Mouse (Mus musculus): ENCODE data around the gene Ppp3r1. TPM values are rescaled to one million over a fixed set of nuclear protein-coding genes. Genes with fewer than 3 reads are reported as not detected.

The Ppp3r1 gene
- 50.3 and 52.0 TPM in 2 replicates for polyA plus RNA-seq (2016; fragmentation: Nextera tagmentation; extraction: Ambion mirVana)

GRCm38 (mm10) chr11:17158858-17159737 lies at the start of gene Ppp3r1:
Gene Ppp3r1 (plus strand): TSS chr11:17159263.
- H3K4me2 ChIP-seq: peak within 1 kb of the TSS; percentile 88
- peak within 1 kb of the TSS; percentile 95 for H3K27ac ChIP-seq
- peaks cover 41% of the 10 kb centered on the region for H3K4me1 ChIP-seq
- peak; percentile 97 for ATAC-seq
- peak within 1 kb of the TSS; percentile 98 for H3K9ac ChIP-seq
- H3K4me3 ChIP-seq: peak within 1 kb of the TSS; percentile 97
- H3K27me3 ChIP-seq (replicated peaks): no peaks in the 10 kb centered on the region
- WGBS (ENCODE audit: insufficient replicate concordance): under 1% methylated on average over 81 of the region's 89 CpGs
- no peaks in the 10 kb centered on the region for H3K9me3 ChIP-seq (replicated peaks)
- no peaks in the 10 kb centered on the region for H3K36me3 ChIP-seq

GRCm38 (mm10) chr11:17112419-17113090 lies 46.5 kb upstream of the Ppp3r1 start:
- Histone ChIP-seq H3K9me3 (replicated peaks) (no peaks in the 10 kb centered on the region), H3K9ac (no peak overlapping the region), H3K4me1 (no peaks in the 10 kb centered on the region), H3K4me2 (no peak overlapping the region), H3K36me3 (no peaks in the 10 kb centered on the region), H3K4me3 (no peak overlapping the region), H3K27ac (no peak overlapping the region), H3K27me3 (replicated peaks) (no peaks in the 10 kb centered on the region)
- no peak for ATAC-seq
- WGBS (ENCODE audit: insufficient replicate concordance): 56% methylated on average over 1 of the region's 1 CpGs

- Histone ChIP-seq H3K4me3 (no peak overlapping the region), H3K4me2 (no peak overlapping the region), H3K27ac (no peak overlapping the region), H3K9ac (no peak overlapping the region), H3K4me1 (no peaks in the 10 kb centered on the region), H3K27me3 (replicated peaks) (no peaks in the 10 kb centered on the region), H3K36me3 (no peaks in the 10 kb centered on the region), H3K9me3 (replicated peaks) (no peaks in the 10 kb centered on the region)
- no peak for ATAC-seq
- WGBS (ENCODE audit: insufficient replicate concordance): 59% methylated on average over 2 of the region's 2 CpGs
Measured at GRCm38 (mm10) chr11:17126418-17126817, 32.6 kb upstream of the Ppp3r1 start.

GRCm38 (mm10) chr11:17135638-17136037 lies 23.4 kb upstream of the Ppp3r1 start:
- H3K4me3 ChIP-seq: no peak overlapping the region
- H3K9me3 ChIP-seq (replicated peaks): no peaks in the 10 kb centered on the region
- no peaks in the 10 kb centered on the region for H3K4me1 ChIP-seq
- ATAC-seq: no peak
- WGBS (ENCODE audit: insufficient replicate concordance): 51% methylated on average over 6 of the region's 6 CpGs
- no peak overlapping the region for H3K9ac ChIP-seq
- H3K27ac ChIP-seq: no peak overlapping the region
- H3K36me3 ChIP-seq: no peaks in the 10 kb centered on the region
- H3K4me2 ChIP-seq: no peak overlapping the region
- no peaks in the 10 kb centered on the region for H3K27me3 ChIP-seq (replicated peaks)

GRCm38 (mm10) chr11:17138306-17139033 lies 20.6 kb upstream of the Ppp3r1 start:
- H3K27ac ChIP-seq: no peak overlapping the region
- WGBS (ENCODE audit: insufficient replicate concordance): 55% methylated on average over 6 of the region's 6 CpGs
- H3K36me3 ChIP-seq: no peaks in the 10 kb centered on the region
- ATAC-seq: no peak
- no peak overlapping the region for H3K4me3 ChIP-seq
- H3K9ac ChIP-seq: no peak overlapping the region
- no peak overlapping the region for H3K4me2 ChIP-seq
- H3K9me3 ChIP-seq (replicated peaks): no peaks in the 10 kb centered on the region
- no peaks in the 10 kb centered on the region for H3K27me3 ChIP-seq (replicated peaks)
- no peaks in the 10 kb centered on the region for H3K4me1 ChIP-seq

GRCm38 (mm10) chr11:17159738-17160241 lies 727 bp downstream of the Ppp3r1 start:
- no peaks in the 10 kb centered on the region for H3K36me3 ChIP-seq
- H3K27ac ChIP-seq: peak overlapping the region; percentile 95
- H3K4me1 ChIP-seq: peaks cover 44% of the 10 kb centered on the region
- peak overlapping the region; percentile 97 for H3K4me3 ChIP-seq
- peak overlapping the region; percentile 88 for H3K4me2 ChIP-seq
- under 1% methylated on average over 40 of the region's 46 CpGs for WGBS (ENCODE audit: insufficient replicate concordance)
- ATAC-seq: peak; percentile 23
- no peaks in the 10 kb centered on the region for H3K27me3 ChIP-seq (replicated peaks)
- no peaks in the 10 kb centered on the region for H3K9me3 ChIP-seq (replicated peaks)
- H3K9ac ChIP-seq: peak overlapping the region; percentile 98

- peak overlapping the region; percentile 95 for H3K27ac ChIP-seq
- peaks cover 46% of the 10 kb centered on the region for H3K4me1 ChIP-seq
- H3K4me2 ChIP-seq: peak overlapping the region; percentile 88
- peak overlapping the region; percentile 98 for H3K9ac ChIP-seq
- ATAC-seq: no peak
- H3K27me3 ChIP-seq (replicated peaks): no peaks in the 10 kb centered on the region
- no peaks in the 10 kb centered on the region for H3K9me3 ChIP-seq (replicated peaks)
- peak overlapping the region; percentile 97 for H3K4me3 ChIP-seq
- WGBS (ENCODE audit: insufficient replicate concordance): 1% methylated on average over 12 of the region's 12 CpGs
- no peaks in the 10 kb centered on the region for H3K36me3 ChIP-seq
Measured at GRCm38 (mm10) chr11:17160242-17160641, 1.2 kb downstream of the Ppp3r1 start.

- Histone ChIP-seq H3K27ac (no peak overlapping the region), H3K9ac (no peak overlapping the region), H3K4me3 (no peak overlapping the region), H3K9me3 (replicated peaks) (no peaks in the 10 kb centered on the region), H3K27me3 (replicated peaks) (no peaks in the 10 kb centered on the region), H3K4me1 (peaks cover 66% of the 10 kb centered on the region), H3K4me2 (no peak overlapping the region), H3K36me3 (no peaks in the 10 kb centered on the region)
- WGBS (ENCODE audit: insufficient replicate concordance): 74% methylated on average over 1 of the region's 1 CpGs
- ATAC-seq: no peak
Measured at GRCm38 (mm10) chr11:17163956-17164355, 4.9 kb downstream of the Ppp3r1 start.

- Histone ChIP-seq H3K27ac (no peak overlapping the region), H3K36me3 (0 out of 2 replicates have a peak, but pooled peaks cover 2% of the 10 kb centered on the region), H3K4me1 (peaks cover 69% of the 10 kb centered on the region), H3K27me3 (replicated peaks) (no peaks in the 10 kb centered on the region), H3K4me2 (no peak overlapping the region), H3K9me3 (replicated peaks) (no peaks in the 10 kb centered on the region), H3K9ac (no peak overlapping the region), H3K4me3 (no peak overlapping the region)
- WGBS (ENCODE audit: insufficient replicate concordance): 75% methylated on average over 7 of the region's 7 CpGs
- no peak for ATAC-seq
Measured at GRCm38 (mm10) chr11:17166627-17167026, 7.6 kb downstream of the Ppp3r1 start.

GRCm38 (mm10) chr11:17169262-17169661 lies 10.2 kb downstream of the Ppp3r1 start:
- 73% methylated on average over 2 of the region's 2 CpGs for WGBS (ENCODE audit: insufficient replicate concordance)
- Histone ChIP-seq H3K4me3 (no peak overlapping the region), H3K27ac (no peak overlapping the region), H3K36me3 (peaks cover 14% of the 10 kb centered on the region), H3K4me2 (no peak overlapping the region), H3K27me3 (replicated peaks) (no peaks in the 10 kb centered on the region), H3K4me1 (peaks cover 48% of the 10 kb centered on the region), H3K9me3 (replicated peaks) (0 out of 2 replicates have a peak, but pooled peaks cover 6% of the 10 kb centered on the region), H3K9ac (no peak overlapping the region)
- no peak for ATAC-seq

GRCm38 (mm10) chr11:17170938-17171729 lies 12.1 kb downstream of the Ppp3r1 start:
- no peak overlapping the region for H3K4me3 ChIP-seq

More at GRCm38 (mm10) chr11:17170938-17171729, 12.1 kb downstream of the Ppp3r1 start:
- no peak for ATAC-seq
- Histone ChIP-seq H3K27me3 (replicated peaks) (no peaks in the 10 kb centered on the region), H3K4me1 (peaks cover 38% of the 10 kb centered on the region), H3K36me3 (peaks cover 14% of the 10 kb centered on the region), H3K4me2 (no peak overlapping the region), H3K9ac (no peak overlapping the region), H3K27ac (no peak overlapping the region), H3K9me3 (replicated peaks) (0 out of 2 replicates have a peak, but pooled peaks cover 6% of the 10 kb centered on the region)
- WGBS (ENCODE audit: insufficient replicate concordance): 81% methylated on average over 1 of the region's 1 CpGs
